Mouse (Mus musculus) frontal cortex, adult 2 months (tissue): ENCODE data around the gene Gpha2. TPM values are rescaled to one million over a fixed set of nuclear protein-coding genes. Genes with fewer than 3 reads are reported as not detected.

Experiments
- DNase-seq, 2 experiments: peaks; one replicate each; pipeline ENCODE4 v3.0.0; 2022; ENCODE audit warnings: low spot score in 1 of 2; ENCODE audit errors: extremely low spot score in 1 of 2
- polyA plus RNA-seq: library from polyadenylated mRNA; depleted of rRNA; stranded (reverse); fragments of >200 nt; gene quantifications from 2 replicates; pipeline ENCODE4 v1.2.3, GENCODE M21; 2012

Gpha2 gene
- polyA plus RNA-seq, 1 experiment: not detected

GRCm38 (mm10) chr19:6241274-6242107 lies 15.3 kb downstream of the Gpha2 start, which contains the start of gene Atg2a:
TSS of gene Atg2a (plus strand) at chr19:6241668.
- peak; percentile 97 to 98 for DNase-seq

DNA sequence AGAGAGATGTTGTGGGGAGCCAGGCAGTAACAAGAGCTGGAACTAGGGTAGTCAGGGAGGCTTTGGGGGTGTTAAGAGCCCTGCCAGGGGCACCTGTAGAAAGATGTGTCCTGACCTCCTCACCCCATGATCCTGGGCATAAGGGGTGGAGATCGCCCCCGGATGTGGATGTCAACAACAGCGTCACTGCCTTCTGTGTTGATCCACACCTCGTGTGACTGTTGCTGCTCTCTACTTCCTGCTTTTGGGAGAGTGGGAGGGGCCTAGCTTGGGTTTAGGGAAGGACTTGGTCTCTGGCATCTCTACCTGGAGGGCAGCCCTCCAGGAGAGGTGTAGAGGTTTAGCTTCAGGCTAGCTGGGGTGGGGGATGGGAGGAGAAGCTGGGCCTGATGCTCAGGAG lies 16.1 kb downstream of the Gpha2 start:
- no peak for DNase-seq

- DNase-seq: no peak
These were observed 17.0 kb downstream of the Gpha2 start for GRCm38 (mm10) chr19:6243226-6243625.

DNA sequence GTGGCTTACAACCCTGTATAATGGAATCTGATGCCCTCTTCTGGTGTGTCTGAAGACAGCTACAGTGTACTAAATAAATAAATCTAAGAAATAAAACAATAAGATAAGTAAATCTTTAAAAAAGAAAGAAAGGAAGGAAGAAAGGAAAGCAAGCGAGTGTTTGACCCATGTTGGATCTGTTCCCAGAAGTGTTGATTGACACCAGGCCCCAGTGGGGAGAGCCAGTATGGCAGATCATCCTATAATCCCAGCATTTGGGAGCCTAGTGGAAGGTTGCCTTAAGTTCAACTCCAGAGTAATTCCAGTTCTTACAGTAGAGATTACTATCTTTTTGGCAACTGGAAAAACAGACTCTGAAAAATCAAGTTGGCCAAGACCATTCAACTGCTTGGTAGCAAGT lies 19.6 kb downstream of the Gpha2 start:
- DNase-seq: no peak

- DNase-seq: no peak
These were observed 21.5 kb downstream of the Gpha2 start for GRCm38 (mm10) chr19:6247526-6248300.

DNA sequence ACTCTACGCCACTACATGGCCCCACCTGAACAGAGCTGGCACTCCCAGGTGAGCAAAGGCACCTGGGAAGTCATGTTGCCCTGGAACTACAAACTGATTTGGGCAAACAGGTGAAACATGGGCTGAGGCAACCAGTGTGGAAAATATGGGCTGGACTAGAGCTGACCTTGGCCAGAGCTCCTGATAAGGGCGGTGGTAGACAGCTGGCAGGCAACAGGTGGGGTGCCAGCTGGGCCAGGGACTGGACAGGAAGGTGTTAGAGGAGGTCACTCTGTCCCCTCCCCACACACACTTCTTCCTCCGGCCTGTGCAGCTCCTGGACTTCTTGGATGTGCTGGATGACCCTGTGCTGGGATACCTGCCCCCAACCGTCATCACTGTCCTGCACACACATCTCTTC lies 26.8 kb downstream of the Gpha2 start:
- no peak for DNase-seq

GRCm38 (mm10) chr19:6260428-6260827 lies 34.2 kb downstream of the Gpha2 start:
- DNase-seq: no peak

- DNase-seq: no peak
These were observed 34.8 kb downstream of the Gpha2 start for GRCm38 (mm10) chr19:6260946-6261345.

GRCm38 (mm10) chr19:6261379-6261778 lies 35.2 kb downstream of the Gpha2 start:
- DNase-seq: no peak

DNA sequence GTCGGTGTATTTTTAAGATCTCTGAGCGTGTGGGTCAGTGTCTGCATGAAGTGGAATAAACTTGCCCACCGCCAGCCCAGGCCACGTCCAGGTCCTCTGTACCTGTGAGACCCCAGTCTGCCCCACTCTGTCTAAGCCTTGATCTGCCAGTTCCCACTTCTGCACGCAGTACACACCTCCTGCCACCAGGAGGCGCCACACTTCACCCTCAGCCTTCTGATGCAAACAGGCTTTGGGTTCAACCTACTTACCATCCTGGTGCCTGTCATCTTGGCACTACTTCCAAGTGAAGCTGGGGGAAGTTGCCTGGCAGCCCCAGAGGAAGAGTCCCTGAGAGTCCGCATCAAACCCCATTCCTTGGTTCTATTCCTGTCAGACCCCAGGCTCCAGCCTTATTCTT lies 36.0 kb downstream of the Gpha2 start:
- DNase-seq: peak; percentile 31 to 73

DNA sequence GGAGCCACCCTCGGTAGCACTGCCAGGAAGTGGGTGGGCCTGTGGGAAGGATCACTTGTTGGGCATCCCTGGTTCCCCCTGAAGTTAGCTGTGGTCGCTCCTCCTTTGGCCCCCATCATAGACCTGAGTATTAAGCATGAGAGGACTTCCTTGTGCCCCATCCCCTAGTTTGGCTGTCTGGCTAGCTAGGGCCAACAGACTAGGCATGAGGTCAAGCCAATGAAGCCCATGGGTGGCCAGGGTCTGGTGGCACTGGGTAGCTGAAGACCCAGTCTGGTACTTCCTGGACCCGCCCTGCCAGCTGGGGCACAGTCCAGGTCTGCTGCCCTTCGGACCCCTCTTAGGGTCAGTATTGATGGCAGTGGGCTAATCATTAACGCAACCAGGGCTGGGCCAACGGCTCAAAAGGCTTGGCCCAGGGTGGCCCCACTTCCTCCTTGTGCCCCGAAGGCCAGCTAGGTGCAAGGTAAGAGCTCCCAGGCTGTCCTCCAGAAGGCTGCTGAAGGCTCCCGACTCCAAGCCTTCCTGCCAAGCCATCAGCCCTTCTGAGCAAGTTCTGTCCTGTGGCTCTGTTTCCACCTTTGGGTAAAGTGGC lies 36.8 kb downstream of the Gpha2 start:
- DNase-seq: no peak

DNA sequence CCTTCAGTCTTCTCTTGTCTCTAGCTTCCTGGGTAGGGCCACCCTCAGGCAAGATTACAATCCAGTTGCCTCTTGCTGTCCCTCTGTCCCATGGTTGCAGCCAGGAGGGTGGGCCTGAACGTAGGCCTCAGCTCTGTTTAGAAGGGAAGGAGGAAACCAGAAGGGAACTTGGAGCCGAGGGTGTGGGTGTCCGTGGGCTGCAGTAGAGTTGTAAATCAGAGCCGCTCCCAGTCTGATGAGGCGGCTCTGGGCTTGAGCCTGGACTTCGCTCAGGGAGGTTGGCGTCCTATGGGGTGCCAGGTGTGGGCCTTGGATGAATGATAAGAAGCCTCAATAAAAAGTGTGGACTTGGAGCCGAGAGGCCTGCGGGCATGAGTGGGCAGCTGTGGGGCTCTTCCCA lies 38.0 kb downstream of the Gpha2 start:
- DNase-seq: peak in 1 of 2 experiments; percentile 42

GRCm38 (mm10) chr19:6264945-6265344 lies 38.8 kb downstream of the Gpha2 start:
- no peak for DNase-seq

DNA sequence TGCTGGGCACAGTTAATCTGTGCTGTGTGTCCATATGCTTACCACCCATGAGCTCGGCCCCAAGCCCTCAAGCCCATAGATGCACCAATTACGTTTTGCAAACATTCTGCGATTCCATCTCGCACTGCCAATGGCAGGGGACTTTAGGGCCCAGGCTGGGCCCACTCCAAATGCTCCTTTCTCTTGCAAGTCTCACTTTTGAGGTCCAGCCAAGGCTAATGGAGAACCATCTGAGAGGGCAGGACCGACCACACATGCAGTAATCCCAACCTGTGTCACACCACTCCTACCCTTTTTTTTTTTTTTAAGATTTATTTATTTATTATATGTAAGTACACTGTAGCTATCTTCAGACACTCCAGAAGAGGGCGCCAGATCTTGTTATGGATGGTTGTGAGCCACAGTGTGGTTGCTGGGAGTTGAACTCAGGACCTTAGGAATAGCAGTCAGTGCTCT lies 39.6 kb downstream of the Gpha2 start:
- no peak for DNase-seq

GRCm38 (mm10) chr19:6267306-6268169 lies 41.4 kb downstream of the Gpha2 start:
- DNase-seq: no peak

- DNase-seq: peak; percentile 63 to 93
These were observed 42.0 kb downstream of the Gpha2 start for GRCm38 (mm10) chr19:6268170-6268528.

- DNase-seq: no peak
These were observed 42.5 kb downstream of the Gpha2 start for GRCm38 (mm10) chr19:6268670-6269132.

DNA sequence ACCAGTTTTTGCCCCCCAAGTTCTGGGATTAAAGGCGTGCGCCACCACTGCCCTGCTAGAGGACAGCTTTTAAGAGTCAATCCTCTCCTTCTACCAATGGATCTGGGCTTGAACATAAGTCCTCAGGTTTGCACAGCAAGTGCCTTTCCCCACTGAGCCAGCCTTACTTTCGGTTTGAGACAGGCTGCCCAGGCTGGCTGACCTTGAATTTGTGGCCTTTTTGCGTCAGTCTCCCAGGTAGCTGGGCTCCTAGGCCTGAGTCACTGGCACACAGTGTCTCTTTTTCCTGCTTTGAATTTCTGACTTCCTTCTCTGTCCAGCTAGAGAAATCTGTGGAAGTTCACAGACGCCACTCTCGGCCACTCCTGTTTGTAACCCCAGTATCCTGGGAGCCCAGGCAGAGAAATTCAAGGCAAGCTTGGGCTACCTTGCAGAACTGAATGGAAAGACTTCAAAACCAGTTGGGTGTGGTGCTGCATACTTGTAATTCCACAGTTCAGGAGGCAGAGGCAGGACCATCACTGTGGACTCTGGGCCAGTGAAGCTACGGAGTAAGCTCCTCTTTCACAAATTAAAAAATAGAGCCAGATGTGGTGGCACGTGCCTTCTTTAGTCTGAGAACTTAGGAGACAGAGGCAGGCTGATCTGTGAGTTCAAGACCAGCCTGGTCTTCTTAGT lies 43.8 kb downstream of the Gpha2 start:
- DNase-seq: no peak

DNA sequence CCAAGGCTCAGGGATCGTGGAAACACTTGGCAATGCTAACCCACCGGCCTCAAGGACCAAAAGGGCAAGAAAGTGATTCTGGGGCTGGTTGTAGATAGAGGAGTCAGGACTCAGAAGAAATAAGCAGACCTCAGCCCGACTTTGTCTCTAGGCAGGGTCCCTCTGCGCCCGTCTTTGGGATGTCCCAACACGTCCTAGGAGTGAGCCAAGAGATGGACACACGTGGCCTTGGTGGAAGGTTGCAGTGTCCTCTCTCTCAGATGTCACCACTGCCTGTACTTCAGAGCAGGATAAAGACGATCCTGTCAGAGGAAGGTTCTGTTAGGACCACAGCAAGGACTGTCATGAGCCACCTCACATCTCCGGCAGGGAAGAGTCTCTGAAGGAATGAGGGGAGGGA lies 44.5 kb downstream of the Gpha2 start:
- DNase-seq: no peak

DNA sequence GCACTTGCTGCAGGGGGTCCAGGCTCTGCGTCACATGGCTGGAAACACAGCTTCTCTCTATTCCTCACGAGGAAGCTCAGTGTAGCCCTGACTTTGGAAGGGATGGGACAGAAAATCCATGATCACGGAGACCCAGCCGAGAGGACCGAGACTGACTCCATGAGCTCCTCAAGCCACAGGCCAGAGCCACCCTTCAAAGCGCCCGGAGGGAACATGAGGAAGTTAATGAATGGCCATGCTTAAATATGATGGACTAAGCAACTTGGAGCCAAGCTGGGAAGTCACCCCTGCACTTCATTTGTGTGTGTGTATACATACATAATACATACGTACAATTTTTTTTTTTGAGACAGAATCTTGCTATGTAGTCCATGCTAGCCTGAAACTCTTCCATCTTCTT lies 45.0 kb downstream of the Gpha2 start:
- no peak for DNase-seq
